Mouse (Mus musculus) thymus, adult 2 months (tissue): ENCODE results near the gene Cpne8.

Experiments
- CTCF ChIP-seq: fragments of 200-500 bp; IDR thresholded peaks from 2 replicates; pipeline ENCODE4 v1.5.1; 2012; ENCODE audit warnings: mild to moderate bottlenecking, control low read depth, low read length, moderate library complexity, borderline replicate concordance; ENCODE audit not compliant: control insufficient read depth, poor library complexity, insufficient read depth; ENCODE audit errors: extremely low read depth
- POLR2A ChIP-seq: fragments of 200-500 bp; IDR thresholded peaks from 2 replicates; pipeline ENCODE4 v1.6.1; 2012; ENCODE audit warnings: mild to moderate bottlenecking, low read length, control low read depth, moderate library complexity; ENCODE audit not compliant: control insufficient read depth, poor library complexity, insufficient read depth; ENCODE audit errors: extremely low read depth

DNA sequence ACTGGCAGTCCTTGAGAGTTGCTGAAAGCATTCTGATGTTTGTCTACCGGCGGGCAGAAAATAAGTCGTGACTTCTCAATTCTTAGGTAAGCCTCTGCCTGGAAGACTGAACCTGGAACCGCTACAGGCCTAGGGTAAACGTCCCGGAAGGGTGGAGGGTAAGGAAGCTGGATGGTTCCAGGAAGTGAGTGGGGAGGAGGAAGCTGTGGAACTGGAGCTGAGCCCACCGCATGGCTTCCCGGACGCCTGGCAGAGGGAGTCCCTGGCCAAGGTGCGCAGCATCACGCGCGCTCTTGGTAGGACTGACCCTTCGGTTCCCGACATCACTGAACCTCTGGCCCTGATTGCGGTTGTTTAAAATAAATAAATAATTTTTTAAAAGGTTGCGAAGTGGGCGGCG, 744 bp downstream of the Cpne8 start:
- no peak for TF ChIP-seq CTCF
- no peak for TF ChIP-seq POLR2A
